Mouse (Mus musculus) heart, postnatal 25 days (tissue): ENCODE measurements around the gene Spaca4. TPM values are rescaled to one million over a fixed set of nuclear protein-coding genes. Genes with fewer than 3 reads are reported as not detected.

Experiments used
- DNase-seq: peaks from one replicate; pipeline ENCODE4 v3.0.0; 2022; ENCODE audit warnings: low spot score
- intact Hi-C: fragments of 180-260 bp; cut with DNase I; formaldehyde crosslinking; loops from one replicate; pipeline ENCODE4 v1.15.1; 2025
- total RNA-seq, 2 experiments: library from RNA; stranded (reverse); gene quantifications; 2 replicates each; pipeline ENCODE4 v1.2.3; 2021

Spaca4 gene
- total RNA-seq, 2 experiments from 2014 or later, result not detected

- intact Hi-C loops, result no loop called here
- no peak for DNase-seq
Observed at GRCm38 (mm10) chr7:45703521-45704033, 22.0 kb downstream of the Spaca4 start.

GRCm38 (mm10) chr7:45702809-45703520, 22.6 kb downstream of the Spaca4 start:
- DNase-seq, result no peak
- intact Hi-C loops, result no loop called here

GRCm38 (mm10) chr7:45702316-45702715, 23.3 kb downstream of the Spaca4 start:
- DNase-seq, result no peak

GRCm38 (mm10) chr7:45701607-45702006, 24.0 kb downstream of the Spaca4 start:
- intact Hi-C loops, result no loop called here

More at GRCm38 (mm10) chr7:45702316-45702715, 23.3 kb downstream of the Spaca4 start:
- intact Hi-C loops, result no loop called here

GRCm38 (mm10) chr7:45701072-45701471, 24.5 kb downstream of the Spaca4 start:
- intact Hi-C loops, result no loop called here

More at GRCm38 (mm10) chr7:45701607-45702006, 24.0 kb downstream of the Spaca4 start:
- DNase-seq, result no peak

GRCm38 (mm10) chr7:45700301-45701015, 25.2 kb downstream of the Spaca4 start:
- intact Hi-C loops, result no loop called here
- peak; percentile 69 for DNase-seq

More at GRCm38 (mm10) chr7:45701072-45701471, 24.5 kb downstream of the Spaca4 start:
- DNase-seq, result no peak

GRCm38 (mm10) chr7:45699523-45700141, 26.0 kb downstream of the Spaca4 start, which contains the start of gene Car11:
Gene Car11 (plus strand): TSS chr7:45699843.
- intact Hi-C loops, result no loop called here

GRCm38 (mm10) chr7:45697894-45698293, 27.7 kb downstream of the Spaca4 start:
- intact Hi-C loops, result no loop called here
- DNase-seq, result no peak

More at GRCm38 (mm10) chr7:45699523-45700141, 26.0 kb downstream of the Spaca4 start, which contains the start of gene Car11:
- DNase-seq, result no peak

GRCm38 (mm10) chr7:45695098-45695497, 30.5 kb downstream of the Spaca4 start:
- no peak for DNase-seq
- intact Hi-C loops, result no loop called here

- intact Hi-C loops, result no loop called here
- no peak for DNase-seq
Observed at GRCm38 (mm10) chr7:45693921-45694591, 31.6 kb downstream of the Spaca4 start, which contains the start of gene Sec1. Gene Sec1 (minus strand): TSS chr7:45694402.

GRCm38 (mm10) chr7:45692364-45692763, 33.2 kb downstream of the Spaca4 start:
- no peak for DNase-seq
- intact Hi-C loops, result no loop called here

- intact Hi-C loops, result loop anchor here (10.0 kb wide), 1 partner anchor 215 kb away; no protein-coding TSS in a partner anchor
Observed at GRCm38 (mm10) chr7:45689800-45690199, 35.8 kb downstream of the Spaca4 start.

GRCm38 (mm10) chr7:45689099-45689498, 36.5 kb downstream of the Spaca4 start:
- DNase-seq, result no peak
- intact Hi-C loops, result loop anchor here (10.0 kb wide), 1 partner anchor 214 kb away; no protein-coding TSS in a partner anchor

More at GRCm38 (mm10) chr7:45689800-45690199, 35.8 kb downstream of the Spaca4 start:
- no peak for DNase-seq

GRCm38 (mm10) chr7:45686841-45687240, 38.8 kb downstream of the Spaca4 start:
- DNase-seq, result no peak
- intact Hi-C loops, result loop anchor here (10.0 kb wide), 1 partner anchor 212 kb away; no protein-coding TSS in a partner anchor

GRCm38 (mm10) chr7:45685811-45686210, 39.8 kb downstream of the Spaca4 start:
- no peak for DNase-seq
- intact Hi-C loops, result loop anchor here (10.0 kb wide), 1 partner anchor 211 kb away; no protein-coding TSS in a partner anchor

- intact Hi-C loops, result loop anchor here (2.0 to 10.0 kb wide), 4 partner anchors 43 to 209 kb away; no protein-coding TSS in a partner anchor
- DNase-seq, result no peak
Observed at GRCm38 (mm10) chr7:45683396-45684050, 42.1 kb downstream of the Spaca4 start, which contains the start of gene Ntn5. Gene Ntn5 (plus strand): TSS chr7:45684022.

GRCm38 (mm10) chr7:45682144-45683126, 43.2 kb downstream of the Spaca4 start:
- peak; percentile 77 for DNase-seq
- intact Hi-C loops, result loop anchor here (2.0 to 10.0 kb wide), 4 partner anchors 42 to 208 kb away; no protein-coding TSS in a partner anchor
